Mouse (Mus musculus) stomach, embryonic 15.5 days (tissue): Measurements from ENCODE around the gene Mto1. TPM values are rescaled to one million over a fixed set of nuclear protein-coding genes. Genes with fewer than 3 reads are reported as not detected.

ENCODE experiments used
- ATAC-seq: fragments of 200-750 bp; cut with Nextera tagmentation; 2 replicates; pipeline ENCODE4 v1.8.0; 2017; ENCODE audit warnings: low read depth, moderate number of reproducible peaks, moderate TSS enrichment; ENCODE audit not compliant: insufficient read depth, low FRiP score
- H3K27ac ChIP-seq: fragments of 300-500 bp; sonication (generic); 2 replicates; pipeline ENCODE4 v1.5.1; 2015; ENCODE audit warnings: mild to moderate bottlenecking, inconsistent platforms
- H3K27me3 ChIP-seq: fragments of 300-500 bp; sonication (generic); replicated peaks from 2 replicates; pipeline ENCODE4 v1.6.1; 2015; ENCODE audit warnings: inconsistent platforms
- H3K36me3 ChIP-seq: fragments of 300-500 bp; sonication (generic); 2 replicates; pipeline ENCODE4 v1.6.1; 2015; ENCODE audit warnings: inconsistent platforms
- H3K4me1 ChIP-seq: fragments of 300-500 bp; sonication (generic); 2 replicates; pipeline ENCODE4 v1.6.1; 2015; ENCODE audit warnings: inconsistent platforms
- H3K4me2 ChIP-seq: fragments of 300-500 bp; sonication (generic); 2 replicates; pipeline ENCODE4 v1.6.1; 2015; ENCODE audit warnings: mild to moderate bottlenecking, inconsistent platforms
- H3K4me3 ChIP-seq: fragments of 300-500 bp; sonication (generic); replicated peaks from 2 replicates; pipeline ENCODE4 v1.5.1; 2015; ENCODE audit warnings: inconsistent platforms
- H3K9ac ChIP-seq: fragments of 300-500 bp; sonication (generic); 2 replicates; pipeline ENCODE4 v1.6.1; 2015; ENCODE audit warnings: inconsistent platforms
- H3K9me3 ChIP-seq: fragments of 300-500 bp; sonication (generic); 2 replicates; pipeline ENCODE4 v1.6.1; 2016; ENCODE audit warnings: inconsistent platforms
- WGBS: fragments of 180-500 bp; shearing (Covaris S2); methylation state at CpG from one replicate; pipeline ENCODE4 v1.1.7; 2015; 5-methylcytosine and 5-hydroxymethylcytosine counted together
- polyA plus RNA-seq: library from polyadenylated mRNA; unstranded; fragments of >200 nt; fragmentation: Nextera tagmentation; extraction: Ambion mirVana; gene quantifications from 2 replicates; pipeline ENCODE4 v1.2.1, GENCODE M21; 2015

Gene Mto1
- polyA plus RNA-seq, 1 experiment from 2014 or later, result 26.1 TPM

GRCm38 (mm10) chr9:78442579-78443392 lies 5.2 kb upstream of the Mto1 start, which contains the start of gene Cgas:
Gene Cgas (minus strand): TSS chr9:78443237.
- H3K27ac ChIP-seq, result no peak within 1 kb of the TSS
- WGBS, result under 1% methylated on average over 81 of the region's 81 CpGs
- peaks cover 20% of the 10 kb centered on the region; the same call in 1 of the 2 replicates for H3K27me3 ChIP-seq
- peak within 1 kb of the TSS; percentile 48 for H3K9ac ChIP-seq
- H3K4me3 ChIP-seq, result peak within 1 kb of the TSS; percentile 53
- peak; percentile 47; the same call in 1 of the 2 replicates for ATAC-seq
- peaks cover 14% of the 10 kb centered on the region; the same call in 1 of the 2 replicates for H3K4me1 ChIP-seq
- no peaks in the 10 kb centered on the region for H3K9me3 ChIP-seq
- H3K36me3 ChIP-seq, result no peaks in the 10 kb centered on the region
- H3K4me2 ChIP-seq, result peak within 1 kb of the TSS; percentile 97

- Histone ChIP-seq H3K4me1 (peaks cover 16% of the 10 kb centered on the region), H3K9ac (peak overlapping the region; percentile 88; the same call in 1 of the 2 replicates), H3K4me3 (peak overlapping the region; percentile 98), H3K4me2 (peak overlapping the region; percentile 71), H3K9me3 (no peaks in the 10 kb centered on the region), H3K27me3 (peaks cover 6% of the 10 kb centered on the region; the same call in 1 of the 2 replicates), H3K27ac (no peak overlapping the region), H3K36me3 (no peaks in the 10 kb centered on the region)
- 30% methylated on average over 9 of the region's 9 CpGs for WGBS
- ATAC-seq, result no peak
Measured at GRCm38 (mm10) chr9:78447606-78447972, 419 bp upstream of the Mto1 start.

- Histone ChIP-seq H3K4me1 (peaks cover 11% of the 10 kb centered on the region), H3K9me3 (no peaks in the 10 kb centered on the region), H3K27ac (no peak overlapping the region), H3K4me2 (no peak overlapping the region), H3K4me3 (no peak overlapping the region), H3K9ac (no peak overlapping the region), H3K27me3 (no peaks in the 10 kb centered on the region), H3K36me3 (peaks cover 20% of the 10 kb centered on the region; the same call in 1 of the 2 replicates)
- WGBS, result 71% methylated on average over 5 of the region's 5 CpGs
- no peak for ATAC-seq
Measured at GRCm38 (mm10) chr9:78450404-78450803, 2.4 kb downstream of the Mto1 start.

- H3K4me3 ChIP-seq, result no peak overlapping the region
- H3K27ac ChIP-seq, result no peak overlapping the region
- H3K36me3 ChIP-seq, result peaks cover 20% of the 10 kb centered on the region; the same call in 1 of the 2 replicates
- H3K27me3 ChIP-seq, result no peaks in the 10 kb centered on the region
- ATAC-seq, result no peak
- peaks cover 11% of the 10 kb centered on the region for H3K4me1 ChIP-seq
- no peak overlapping the region for H3K4me2 ChIP-seq
- 82% methylated on average over 4 of the region's 4 CpGs for WGBS
- no peak overlapping the region for H3K9ac ChIP-seq
- no peaks in the 10 kb centered on the region for H3K9me3 ChIP-seq
Measured at GRCm38 (mm10) chr9:78451382-78451781, 3.4 kb downstream of the Mto1 start.

GRCm38 (mm10) chr9:78457026-78457425 lies 9.0 kb downstream of the Mto1 start:
- Histone ChIP-seq H3K9ac (no peak overlapping the region), H3K4me2 (no peak overlapping the region), H3K27me3 (no peaks in the 10 kb centered on the region), H3K36me3 (peaks cover 38% of the 10 kb centered on the region), H3K27ac (no peak overlapping the region), H3K4me3 (no peak overlapping the region), H3K9me3 (no peaks in the 10 kb centered on the region), H3K4me1 (no peaks in the 10 kb centered on the region)
- ATAC-seq, result no peak
- 90% methylated on average over 8 of the region's 8 CpGs for WGBS

GRCm38 (mm10) chr9:78463337-78463736 lies 15.3 kb downstream of the Mto1 start:
- no peaks in the 10 kb centered on the region for H3K4me1 ChIP-seq
- no peaks in the 10 kb centered on the region for H3K27me3 ChIP-seq
- H3K4me2 ChIP-seq, result no peak overlapping the region
- 88% methylated on average over 4 of the region's 4 CpGs for WGBS
- H3K27ac ChIP-seq, result no peak overlapping the region
- ATAC-seq, result no peak
- no peak overlapping the region for H3K4me3 ChIP-seq
- H3K9me3 ChIP-seq, result no peaks in the 10 kb centered on the region
- peaks cover 24% of the 10 kb centered on the region for H3K36me3 ChIP-seq
- no peak overlapping the region for H3K9ac ChIP-seq

- 83% methylated on average over 3 of the region's 3 CpGs for WGBS
- H3K4me2 ChIP-seq, result no peak overlapping the region
- no peak for ATAC-seq
- H3K9ac ChIP-seq, result no peak overlapping the region
- H3K27me3 ChIP-seq, result no peaks in the 10 kb centered on the region
- no peak overlapping the region for H3K27ac ChIP-seq
- H3K4me3 ChIP-seq, result no peak overlapping the region
- H3K36me3 ChIP-seq, result peaks cover 23% of the 10 kb centered on the region
- H3K9me3 ChIP-seq, result no peaks in the 10 kb centered on the region
- H3K4me1 ChIP-seq, result no peaks in the 10 kb centered on the region
Measured at GRCm38 (mm10) chr9:78465725-78466124, 17.7 kb downstream of the Mto1 start.

- H3K36me3 ChIP-seq, result peaks cover 24% of the 10 kb centered on the region
Measured at GRCm38 (mm10) chr9:78473588-78473987, 25.6 kb downstream of the Mto1 start.

GRCm38 (mm10) chr9:78474270-78474669 lies 26.3 kb downstream of the Mto1 start:
- H3K36me3 ChIP-seq, result peaks cover 28% of the 10 kb centered on the region
- no peaks in the 10 kb centered on the region for H3K9me3 ChIP-seq
- no peak for ATAC-seq
- H3K27me3 ChIP-seq, result no peaks in the 10 kb centered on the region
- no peak overlapping the region for H3K4me2 ChIP-seq
- H3K9ac ChIP-seq, result no peak overlapping the region
- no peak overlapping the region for H3K27ac ChIP-seq
- WGBS, result 63% methylated on average over 2 of the region's 2 CpGs
- no peaks in the 10 kb centered on the region; the same call in 1 of the 2 replicates for H3K4me1 ChIP-seq
- H3K4me3 ChIP-seq, result no peak overlapping the region

More at GRCm38 (mm10) chr9:78473588-78473987, 25.6 kb downstream of the Mto1 start:
- no peak for ATAC-seq
- Histone ChIP-seq H3K4me1 (no peaks in the 10 kb centered on the region), H3K4me3 (no peak overlapping the region), H3K27ac (no peak overlapping the region), H3K4me2 (no peak overlapping the region), H3K9me3 (no peaks in the 10 kb centered on the region), H3K9ac (no peak overlapping the region), H3K27me3 (no peaks in the 10 kb centered on the region)
- 76% methylated on average over 8 of the region's 8 CpGs for WGBS

GRCm38 (mm10) chr9:78474771-78475382 lies 26.9 kb downstream of the Mto1 start:
- no peak overlapping the region for H3K4me3 ChIP-seq
- no peaks in the 10 kb centered on the region; the same call in 1 of the 2 replicates for H3K4me1 ChIP-seq
- H3K27ac ChIP-seq, result no peak overlapping the region
- no peak overlapping the region for H3K9ac ChIP-seq
- H3K36me3 ChIP-seq, result peaks cover 31% of the 10 kb centered on the region
- ATAC-seq, result no peak
- no peaks in the 10 kb centered on the region for H3K27me3 ChIP-seq
- 80% methylated on average over 5 of the region's 5 CpGs for WGBS
- H3K9me3 ChIP-seq, result no peaks in the 10 kb centered on the region
- no peak overlapping the region for H3K4me2 ChIP-seq

GRCm38 (mm10) chr9:78475383-78475780 lies 27.4 kb downstream of the Mto1 start:
- Histone ChIP-seq H3K4me3 (no peak overlapping the region), H3K4me1 (no peaks in the 10 kb centered on the region; the same call in 1 of the 2 replicates), H3K9ac (no peak overlapping the region), H3K36me3 (peaks cover 28% of the 10 kb centered on the region), H3K27ac (no peak overlapping the region), H3K27me3 (no peaks in the 10 kb centered on the region), H3K9me3 (no peaks in the 10 kb centered on the region), H3K4me2 (no peak overlapping the region)
- 84% methylated on average over 2 of the region's 2 CpGs for WGBS
- no peak for ATAC-seq

- H3K9me3 ChIP-seq, result no peaks in the 10 kb centered on the region
- peaks cover 24% of the 10 kb centered on the region for H3K36me3 ChIP-seq
- H3K4me1 ChIP-seq, result no peaks in the 10 kb centered on the region; the same call in 1 of the 2 replicates
- no peak for ATAC-seq
- no peak overlapping the region for H3K9ac ChIP-seq
- no peak overlapping the region for H3K27ac ChIP-seq
- 87% methylated on average over 4 of the region's 4 CpGs for WGBS
- H3K4me3 ChIP-seq, result no peak overlapping the region
- no peaks in the 10 kb centered on the region for H3K27me3 ChIP-seq
- H3K4me2 ChIP-seq, result no peak overlapping the region
Measured at GRCm38 (mm10) chr9:78475873-78476272, 27.9 kb downstream of the Mto1 start.
